Mouse (Mus musculus) CH12.LX (cell line): ENCODE measurements around the gene Taf15. TPM values are rescaled to one million over a fixed set of nuclear protein-coding genes. Genes with fewer than 3 reads are reported as not detected.

Source experiments
- DNase-seq: peaks from one replicate; pipeline ENCODE4 v3.0.0-alpha.2; 2013; ENCODE audit errors: extremely low read depth
- H3K27ac ChIP-seq: 2 replicates; pipeline ENCODE4 v1.5.1; 2012; ENCODE audit warnings: low read depth, mild to moderate bottlenecking, control low read depth, moderate library complexity; ENCODE audit not compliant: insufficient read depth
- H3K27me3 ChIP-seq: replicated peaks from 2 replicates; pipeline ENCODE3; 2012; ENCODE audit warnings: inconsistent platforms
- H3K36me3 ChIP-seq, 2 experiments: replicated peaks in 1 of 2; 2 replicates each; pipeline versions ENCODE3 to v1.6.1; 2012; ENCODE audit warnings: inconsistent platforms in 1 of 2, low read length in 1 of 2, mild to moderate bottlenecking in 1 of 2, mixed read lengths in 1 of 2, moderate library complexity in 1 of 2; ENCODE audit not compliant: control insufficient read depth in 1 of 2, insufficient read depth in 1 of 2
- H3K4me1 ChIP-seq, 2 experiments: 2 replicates each; pipeline ENCODE4 v1.6.1; 2012; ENCODE audit warnings: inconsistent platforms in 1 of 2, moderate library complexity in 1 of 2; ENCODE audit not compliant: insufficient read depth in 2 of 2, control insufficient read depth in 1 of 2
- H3K4me2 ChIP-seq: 2 replicates; pipeline ENCODE4 v1.6.1; 2012; ENCODE audit warnings: low read depth, mild to moderate bottlenecking, control low read depth; ENCODE audit not compliant: poor library complexity, insufficient read depth, severe bottlenecking
- H3K4me3 ChIP-seq, 3 experiments: fragments of 150-350 bp in 1 of 3; sonication (generic) in 1 of 3; replicated peaks in 1 of 3; 2 replicates each; pipeline versions ENCODE3 to v1.5.1; 2011 to 2012; ENCODE audit warnings: low read depth in 2 of 3, low read length in 2 of 3, mild to moderate bottlenecking in 2 of 3, moderate library complexity in 2 of 3, control low read depth in 1 of 3, improper control_type of control experiment in 1 of 3, inconsistent platforms in 1 of 3, mixed read lengths in 1 of 3; ENCODE audit not compliant: poor library complexity in 1 of 3
- H3K79me2 ChIP-seq: replicated peaks from 2 replicates; pipeline ENCODE4 v1.6.1; 2012; ENCODE audit warnings: mild to moderate bottlenecking, moderate library complexity; ENCODE audit not compliant: control insufficient read depth, poor library complexity, insufficient read depth, severe bottlenecking; ENCODE audit errors: extremely low read depth
- H3K9ac ChIP-seq: 2 replicates; pipeline ENCODE4 v1.6.1; 2012; ENCODE audit warnings: low read depth, mild to moderate bottlenecking, control low read depth, moderate library complexity; ENCODE audit not compliant: insufficient read depth
- H3K9me3 ChIP-seq: replicated peaks from 2 replicates; pipeline ENCODE3; 2012; ENCODE audit warnings: low read length, inconsistent platforms, mixed read lengths
- BHLHE40 ChIP-seq: IDR thresholded peaks from 2 replicates; pipeline ENCODE4 v1.6.1; 2011; ENCODE audit warnings: mild to moderate bottlenecking, low read depth, low read length, improper control_type of control experiment
- E2F4 ChIP-seq: IDR thresholded peaks from 2 replicates; pipeline ENCODE4 v1.6.1; 2011; ENCODE audit warnings: low read depth, low read length, improper control_type of control experiment; ENCODE audit not compliant: insufficient replicate concordance
- ELF1 ChIP-seq: IDR thresholded peaks from 2 replicates; pipeline ENCODE4 v1.6.1; 2014; ENCODE audit warnings: low read depth, mild to moderate bottlenecking, inconsistent platforms, low read length, improper control_type of control experiment
- EP300 ChIP-seq: IDR thresholded peaks from 2 replicates; pipeline ENCODE4 v1.6.1; 2011; ENCODE audit warnings: low read length, improper control_type of control experiment
- ETS1 ChIP-seq: conservative IDR thresholded peaks from 2 replicates; pipeline ENCODE4 v1.6.1; 2012; ENCODE audit warnings: low read depth, mild to moderate bottlenecking, inconsistent platforms, low read length, improper control_type of control experiment, moderate library complexity
- GABPA ChIP-seq: IDR thresholded peaks from 2 replicates; pipeline ENCODE4 v1.6.1; 2012; ENCODE audit warnings: low read depth, low read length, improper control_type of control experiment, inconsistent platforms; ENCODE audit not compliant: insufficient replicate concordance
- HCFC1 ChIP-seq: IDR thresholded peaks from 2 replicates; pipeline ENCODE4 v1.6.1; 2012; ENCODE audit warnings: low read depth, mild to moderate bottlenecking, inconsistent platforms, low read length, improper control_type of control experiment
- IRF4 ChIP-seq: IDR thresholded peaks from 2 replicates; pipeline ENCODE4 v1.6.1; 2014; ENCODE audit warnings: low read depth, mild to moderate bottlenecking, inconsistent platforms, low read length, improper control_type of control experiment
- JUND ChIP-seq: conservative IDR thresholded peaks from 2 replicates; pipeline ENCODE4 v1.6.1; 2011; ENCODE audit warnings: low read depth, low read length, improper control_type of control experiment
- KAT2A ChIP-seq: IDR thresholded peaks from 2 replicates; pipeline ENCODE4 v1.6.1; 2012; ENCODE audit warnings: low read length, improper control_type of control experiment, inconsistent platforms; ENCODE audit not compliant: insufficient replicate concordance
- MAFK ChIP-seq: IDR thresholded peaks from 2 replicates; pipeline ENCODE4 v1.6.1; 2011; ENCODE audit warnings: low read length, improper control_type of control experiment; ENCODE audit not compliant: insufficient replicate concordance
- MAX ChIP-seq: IDR thresholded peaks from 2 replicates; pipeline ENCODE4 v1.6.1; 2011; ENCODE audit warnings: low read length, improper control_type of control experiment
- MAZ ChIP-seq: IDR thresholded peaks from 2 replicates; pipeline ENCODE4 v1.6.1; 2012; ENCODE audit warnings: low read depth, mild to moderate bottlenecking, inconsistent platforms, low read length, improper control_type of control experiment, moderate library complexity
- MEF2A ChIP-seq: IDR thresholded peaks from 2 replicates; pipeline ENCODE4 v1.6.1; 2014; ENCODE audit warnings: low read depth, mild to moderate bottlenecking, inconsistent platforms, low read length, improper control_type of control experiment, borderline replicate concordance
- MXI1 ChIP-seq: IDR thresholded peaks from 2 replicates; pipeline ENCODE4 v1.6.1; 2011; ENCODE audit warnings: mild to moderate bottlenecking, low read depth, low read length, improper control_type of control experiment
- MYC ChIP-seq: IDR thresholded peaks from 2 replicates; pipeline ENCODE4 v1.6.1; 2011; ENCODE audit warnings: low read depth, mild to moderate bottlenecking, improper control_type of control experiment, low read length
- NELFE ChIP-seq: IDR thresholded peaks from 2 replicates; pipeline ENCODE4 v1.6.1; 2011; ENCODE audit warnings: low read depth, low read length, improper control_type of control experiment
- NRF1 ChIP-seq: IDR thresholded peaks from 2 replicates; pipeline ENCODE4 v1.6.1; 2014; ENCODE audit warnings: low read depth, mild to moderate bottlenecking, inconsistent platforms, low read length, improper control_type of control experiment, moderate library complexity
- PAX5 ChIP-seq: IDR thresholded peaks from 2 replicates; pipeline ENCODE4 v1.6.1; 2012; ENCODE audit warnings: low read length, inconsistent platforms, mixed read lengths
- POLR2AphosphoS2 ChIP-seq: IDR thresholded peaks from 2 replicates; pipeline ENCODE4 v1.6.1; 2011; ENCODE audit warnings: low read depth, low read length, improper control_type of control experiment
- RCOR1 ChIP-seq: conservative IDR thresholded peaks from 2 replicates; pipeline ENCODE4 v1.6.1; 2012; ENCODE audit warnings: low read depth, mild to moderate bottlenecking, inconsistent platforms, low read length, improper control_type of control experiment
- SMC3 ChIP-seq: IDR thresholded peaks from 2 replicates; pipeline ENCODE4 v1.6.1; 2011; ENCODE audit warnings: low read depth, low read length, improper control_type of control experiment
- TBP ChIP-seq: conservative IDR thresholded peaks from 2 replicates; pipeline ENCODE4 v1.6.1; 2011; ENCODE audit warnings: low read depth, low read length, improper control_type of control experiment
- UBTF ChIP-seq: IDR thresholded peaks from 2 replicates; pipeline ENCODE4 v1.6.1; 2012; ENCODE audit warnings: low read depth, mild to moderate bottlenecking, inconsistent platforms, low read length, improper control_type of control experiment, moderate library complexity
- USF1 ChIP-seq: IDR thresholded peaks from 2 replicates; pipeline ENCODE4 v1.6.1; 2014; ENCODE audit warnings: low read depth, mild to moderate bottlenecking, inconsistent platforms, low read length, improper control_type of control experiment
- USF2 ChIP-seq: conservative IDR thresholded peaks from 2 replicates; pipeline ENCODE4 v1.6.1; 2011; ENCODE audit warnings: low read depth, low read length, improper control_type of control experiment
- ZC3H11A ChIP-seq: IDR thresholded peaks from 2 replicates; pipeline ENCODE4 v1.6.1; 2012; ENCODE audit warnings: low read depth, mild to moderate bottlenecking, inconsistent platforms, low read length, improper control_type of control experiment
- ZKSCAN1 ChIP-seq: IDR thresholded peaks from 2 replicates; pipeline ENCODE4 v1.6.1; 2012; ENCODE audit warnings: low read depth, inconsistent platforms, low read length, improper control_type of control experiment, borderline replicate concordance
- ZMIZ1 ChIP-seq: IDR thresholded peaks from 2 replicates; pipeline ENCODE4 v1.6.1; 2012; ENCODE audit warnings: low read depth, mild to moderate bottlenecking, inconsistent platforms, low read length, improper control_type of control experiment
- ZNF384 ChIP-seq: IDR thresholded peaks from 2 replicates; pipeline ENCODE4 v1.6.1; 2012; ENCODE audit warnings: low read depth, low read length, improper control_type of control experiment, inconsistent platforms
- dilution Hi-C: fragments of 300-500 bp; cut with MboI; formaldehyde crosslinking; loops from 2 replicates; pipeline ENCODE4 v1.14.3; 2020; ENCODE audit warnings: low sequenced_read_pairs; ENCODE audit not compliant: extremely low pct_unique_long_range_greater_than_20kb, extremely low pct_ligation_motif_present
- in situ Hi-C: fragments of 300-500 bp; cut with MboI; formaldehyde crosslinking; loops from 3 replicates; pipeline ENCODE4 v1.14.3; 2019; ENCODE audit warnings: low sequenced_read_pairs, low pct_ligation_motif_present, low pct_unique_long_range_greater_than_20kb, mixed read lengths
- polyA plus RNA-seq: library from polyadenylated mRNA; unstranded; fragments of >175 nt; gene quantifications from 2 replicates; pipeline ENCODE4 v1.2.1, GENCODE M21; 2012; ENCODE audit warnings: low read depth; ENCODE audit not compliant: insufficient read length
- total RNA-seq, 2 experiments: library from RNA; depleted of rRNA; stranded (reverse); fragments of 300-350 nt in 1 of 2; fragments of >200 nt in 1 of 2; gene quantifications; 2 replicates each; pipeline ENCODE4 v1.2.3; 2012 to 2014

The Taf15 gene
- total and polyA plus RNA-seq, 3 experiments, result 38.8 to 367 (median 69.8) TPM

GRCm38 (mm10) chr11:83544214-83544613 lies 71.3 kb downstream of the Taf15 start:
- no peak overlapping the region for H3K27ac ChIP-seq
- H3K79me2 ChIP-seq, result no peaks in the 10 kb centered on the region
- TF ChIP-seq BHLHE40 (0 out of 2 replicates have a peak, but pooled peaks have one; percentile 6), MYC (0 out of 2 replicates have a peak, but pooled peaks have one; percentile 51), IRF4 (peak; percentile 60), ZNF384 (0 out of 2 replicates have a peak, but pooled peaks have one; percentile 0), ZKSCAN1 (no peak)
- H3K4me3 ChIP-seq, result no peak overlapping the region
- no peak for DNase-seq
- H3K4me1 ChIP-seq, result peaks cover 12 to 40% of the 10 kb centered on the region in 2 experiments
- peaks cover 0 to 8% of the 10 kb centered on the region in 2 experiments for H3K36me3 ChIP-seq
- no peak overlapping the region for H3K9ac ChIP-seq
- in situ Hi-C loops, result no loop called here
- peaks cover 6% of the 10 kb centered on the region for H3K9me3 ChIP-seq
- H3K27me3 ChIP-seq, result no peaks in the 10 kb centered on the region
- dilution Hi-C loops, result no loop called here
- peak overlapping the region; percentile 2; the same call in 1 of the 2 replicates for H3K4me2 ChIP-seq

DNA sequence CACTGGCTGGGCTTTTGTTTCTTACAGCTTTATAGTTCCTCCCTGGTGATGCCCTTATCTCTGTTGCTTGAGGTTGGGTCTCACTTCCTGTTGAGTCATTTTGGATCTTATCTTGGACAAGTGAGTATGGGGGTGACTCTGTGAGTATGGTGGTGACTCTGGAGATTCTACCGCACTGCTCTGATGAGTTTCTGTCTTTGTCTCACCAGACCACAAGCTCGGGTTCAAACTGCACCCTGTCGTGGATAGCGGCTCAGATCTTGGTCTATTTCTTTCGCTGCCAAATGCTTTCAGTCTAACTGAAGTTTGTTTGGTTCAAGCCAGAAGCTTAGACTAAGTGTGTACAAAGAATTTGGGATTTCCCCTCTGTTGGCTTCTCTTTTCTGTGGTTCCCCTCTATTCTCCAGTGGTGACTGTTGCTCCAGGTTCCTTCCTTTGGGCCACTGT lies 77.3 kb downstream of the Taf15 start:
- H3K9ac ChIP-seq, result no peak overlapping the region
- peak overlapping the region; percentile 92 for H3K27ac ChIP-seq
- peaks cover 0 to 2% of the 10 kb centered on the region in 2 experiments for H3K36me3 ChIP-seq
- no peaks in the 10 kb centered on the region for H3K27me3 ChIP-seq
- in situ Hi-C loops, result loop anchor here (25.0 kb wide), 1 partner anchor 387 kb away; the partner anchor contains the start of gene Ddx52
- H3K4me1 ChIP-seq, result peaks cover 18 to 46% of the 10 kb centered on the region in 2 experiments
- peak; percentile 95 for DNase-seq
- peaks cover 6% of the 10 kb centered on the region for H3K9me3 ChIP-seq
- H3K79me2 ChIP-seq, result no peaks in the 10 kb centered on the region
- H3K4me3 ChIP-seq, result peak overlapping the region in 2 of 3 experiments; percentile 24 to 49
- peak overlapping the region; percentile 61 for H3K4me2 ChIP-seq
- dilution Hi-C loops, result no loop called here
- TF ChIP-seq MXI1, result no peak
- TF ChIP-seq EP300, result peak; percentile 95
- TF ChIP-seq MEF2A, result peak; percentile 85
- no peak for TF ChIP-seq ZNF384
- no peak; the same call in none of the 2 replicates for TF ChIP-seq HCFC1
- TF ChIP-seq ELF1, result 0 out of 2 replicates have a peak, but pooled peaks have one; percentile 45
- TF ChIP-seq NELFE, result no peak
- peak; percentile 94 for TF ChIP-seq JUND
- TF ChIP-seq POLR2AphosphoS2, result no peak
- TF ChIP-seq IRF4, result peak; percentile 95
- no peak for TF ChIP-seq ZC3H11A
- no peak for TF ChIP-seq NRF1
- peak; percentile 88; the same call in 1 of the 2 replicates for TF ChIP-seq MYC
- TF ChIP-seq GABPA, result no peak
- TF ChIP-seq E2F4, result no peak
- TF ChIP-seq UBTF, result peak; percentile 98
- peak; percentile 15 for TF ChIP-seq SMC3
- no peak for TF ChIP-seq ZKSCAN1
- no peak for TF ChIP-seq USF2
- peak; percentile 97 for TF ChIP-seq RCOR1
- peak; percentile 87 for TF ChIP-seq BHLHE40
- no peak for TF ChIP-seq MAX
- no peak for TF ChIP-seq ZMIZ1
- peak; percentile 71 for TF ChIP-seq MAFK
- no peak for TF ChIP-seq USF1
- TF ChIP-seq ETS1, result peak; percentile 88
- TF ChIP-seq MAZ, result peak; percentile 58; the same call in 1 of the 2 replicates
- no peak for TF ChIP-seq KAT2A
- TF ChIP-seq PAX5, result no peak
- peak; percentile 98 for TF ChIP-seq TBP
